Mouse (Mus musculus) subcutaneous adipose tissue, adult 2 months (tissue): ENCODE measurements around the gene Higd1a. TPM values are rescaled to one million over a fixed set of nuclear protein-coding genes. Genes with fewer than 3 reads are reported as not detected.

ENCODE experiments used
- polyA plus RNA-seq: library from polyadenylated mRNA; depleted of rRNA; stranded (reverse); fragments of >200 nt; gene quantifications from 2 replicates; pipeline ENCODE4 v1.2.3, GENCODE M21; 2012; ENCODE audit warnings: low replicate concordance; rRNA removed

Gene Higd1a
- polyA plus RNA-seq = 22.2 and 37.1 TPM in 2 replicates

GRCm38 (mm10) chr9:121858153-121858488 lies at the start of gene Higd1a:
Gene Higd1a, minus strand, starts transcription at chr9:121858362.

GRCm38 (mm10) chr9:121898245-121898644 lies 40.1 kb upstream of the Higd1a start, which contains the start of gene Ackr2:
Gene Ackr2, plus strand, starts transcription at chr9:121898355.

GRCm38 (mm10) chr9:121838829-121839621 lies 19.1 kb downstream of the Higd1a start, which contains the start of gene Ccdc13:
Gene Ccdc13, minus strand, starts transcription at chr9:121839461.

Other genes starting within 250 kb of the Higd1a start
- gene Lyzl4, start 216.3 kb downstream of the Higd1a start, polyA plus RNA-seq = 0.15 TPM in 1 of 2 replicates, not detected in the other
- 0.89 and 1.6 TPM in 2 replicates for gene Vipr1, start 215.6 kb downstream of the Higd1a start, polyA plus RNA-seq
- 9.1 and 9.3 TPM in 2 replicates for gene Sec22c, start 152.9 kb downstream of the Higd1a start, polyA plus RNA-seq
- gene Ss18l2, start 148.0 kb downstream of the Higd1a start, polyA plus RNA-seq = 27.2 and 43.5 TPM in 2 replicates
- gene Nktr, start 139.2 kb downstream of the Higd1a start, polyA plus RNA-seq = 48.9 and 84.0 TPM in 2 replicates
- gene Zfp651, start 99.0 kb downstream of the Higd1a start, polyA plus RNA-seq = 36.5 and 71.2 TPM in 2 replicates
- gene Klhl40, start 80.8 kb downstream of the Higd1a start, polyA plus RNA-seq = not detected in 2 replicates
- 0.11 and 4.7 TPM in 2 replicates for gene Hhatl, start 65.9 kb downstream of the Higd1a start, polyA plus RNA-seq
- 0.40 TPM in 1 of 2 replicates, not detected in the other for gene Ccdc13, start 18.9 kb downstream of the Higd1a start, polyA plus RNA-seq
- gene Ackr2, start 40.0 kb upstream of the Higd1a start, polyA plus RNA-seq = 4.4 and 8.6 TPM in 2 replicates
- 0.14 and 0.41 TPM in 2 replicates for gene Cyp8b1, start 57.9 kb upstream of the Higd1a start, polyA plus RNA-seq
- gene Fam198a, start 92.6 kb upstream of the Higd1a start, polyA plus RNA-seq = 2.0 and 8.1 TPM in 2 replicates
- 26.1 and 28.2 TPM in 2 replicates for gene Pomgnt2, start 138.7 kb upstream of the Higd1a start, polyA plus RNA-seq